Mouse (Mus musculus): ENCODE results near the gene Tshz2.

Gene Tshz2

GRCm38 (mm10) chr2:169952981-169953380, 320.2 kb downstream of the Tshz2 start:
- no peak for DNase-seq

- no peak for DNase-seq
Observed at GRCm38 (mm10) chr2:169958736-169959573, 326.1 kb downstream of the Tshz2 start.

- no peak for DNase-seq
Observed at GRCm38 (mm10) chr2:169961463-169962230, 328.8 kb downstream of the Tshz2 start.

- no peak for DNase-seq
Observed at GRCm38 (mm10) chr2:169962231-169962600, 329.4 kb downstream of the Tshz2 start.

GRCm38 (mm10) chr2:169962776-169963175, 330.0 kb downstream of the Tshz2 start:
- no peak for DNase-seq

GRCm38 (mm10) chr2:169970481-169970880, 337.7 kb downstream of the Tshz2 start:
- DNase-seq = no peak

- no peak for DNase-seq
Observed at GRCm38 (mm10) chr2:169982925-169983324, 350.1 kb downstream of the Tshz2 start.

GRCm38 (mm10) chr2:169987186-169987585, 354.4 kb downstream of the Tshz2 start:
- no peak for DNase-seq

GRCm38 (mm10) chr2:169989186-169989585, 356.4 kb downstream of the Tshz2 start:
- no peak for DNase-seq

GRCm38 (mm10) chr2:169990991-169991390, 358.2 kb downstream of the Tshz2 start:
- no peak for DNase-seq

GRCm38 (mm10) chr2:169995987-169996386, 363.2 kb downstream of the Tshz2 start:
- no peak for DNase-seq

GRCm38 (mm10) chr2:169996501-169997237, 363.9 kb downstream of the Tshz2 start:
- DNase-seq = no peak

GRCm38 (mm10) chr2:169997276-169998049, 364.6 kb downstream of the Tshz2 start:
- no peak for DNase-seq

GRCm38 (mm10) chr2:169998878-169999337, 366.1 kb downstream of the Tshz2 start:
- no peak for DNase-seq

- DNase-seq = peak; percentile 21
Observed at GRCm38 (mm10) chr2:170002594-170003504, 370.0 kb downstream of the Tshz2 start.

GRCm38 (mm10) chr2:170003666-170004065, 370.9 kb downstream of the Tshz2 start:
- no peak for DNase-seq

GRCm38 (mm10) chr2:170006829-170007228, 374.0 kb downstream of the Tshz2 start:
- DNase-seq = no peak

GRCm38 (mm10) chr2:170007426-170007958, 374.7 kb downstream of the Tshz2 start:
- no peak for DNase-seq

- DNase-seq = no peak
Observed at GRCm38 (mm10) chr2:170009729-170010128, 376.9 kb downstream of the Tshz2 start.

- no peak for DNase-seq
Observed at GRCm38 (mm10) chr2:170011858-170012257, 379.0 kb downstream of the Tshz2 start.

GRCm38 (mm10) chr2:170017302-170017701, 384.5 kb downstream of the Tshz2 start:
- DNase-seq = no peak
